Mouse (Mus musculus) cortical plate, adult 2 months (tissue): ENCODE data around the gene Commd1. TPM values are rescaled to one million over a fixed set of nuclear protein-coding genes. Genes with fewer than 3 reads are reported as not detected.

Experiments
- H3K27ac ChIP-seq: fragments of 200-500 bp; 2 replicates; pipeline ENCODE4 v1.5.1; 2012; ENCODE audit warnings: low read length, control low read depth, inconsistent platforms; ENCODE audit not compliant: insufficient read depth
- H3K4me1 ChIP-seq: fragments of 200-500 bp; 2 replicates; pipeline ENCODE4 v1.6.1; 2011; ENCODE audit warnings: low read length; ENCODE audit not compliant: control insufficient read depth, insufficient read depth
- H3K4me3 ChIP-seq: fragments of 200-500 bp; 2 replicates; pipeline ENCODE4 v1.5.1; 2011; ENCODE audit warnings: mild to moderate bottlenecking, low read length, control low read depth; ENCODE audit not compliant: insufficient read depth
- CTCF ChIP-seq: fragments of 200-500 bp; IDR thresholded peaks from 2 replicates; pipeline ENCODE4 v1.5.1; 2011; ENCODE audit warnings: mild to moderate bottlenecking, control low read depth, low read length; ENCODE audit not compliant: insufficient read depth; ENCODE audit errors: extremely low read depth
- POLR2A ChIP-seq: fragments of 200-500 bp; IDR thresholded peaks from 2 replicates; pipeline ENCODE4 v1.6.1; 2011; ENCODE audit warnings: mild to moderate bottlenecking, low read length, control low read depth; ENCODE audit not compliant: insufficient read depth; ENCODE audit errors: extremely low read depth
- polyA plus RNA-seq: library from polyadenylated mRNA; depleted of rRNA; stranded (reverse); fragments of >200 nt; gene quantifications from 2 replicates; pipeline ENCODE4 v1.2.3, GENCODE M21; 2012

The Commd1 gene
- polyA plus RNA-seq, 1 experiment, result 39.4 TPM

DNA sequence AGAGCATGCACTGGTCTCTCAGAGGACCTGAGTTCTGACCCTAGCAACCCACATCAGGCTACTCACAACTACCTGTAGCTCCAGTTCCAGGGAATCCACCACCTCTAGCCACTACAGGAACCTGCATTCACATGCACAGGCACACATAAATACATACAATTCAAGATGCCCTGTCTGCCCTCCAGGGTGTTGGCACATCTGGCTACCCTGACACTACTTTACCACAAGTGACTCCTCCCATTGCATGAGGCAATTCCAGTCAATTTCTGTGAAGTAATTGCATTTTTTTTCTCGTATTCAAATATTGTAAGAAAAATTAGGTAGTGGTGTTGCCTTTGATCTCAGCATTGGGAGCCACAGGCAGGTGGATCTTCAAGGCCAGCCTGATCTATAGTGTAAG lies 3.0 kb downstream of the Commd1 start:
- TF ChIP-seq CTCF (no peak), POLR2A (no peak)
- H3K4me3 ChIP-seq, result no peak overlapping the region

DNA sequence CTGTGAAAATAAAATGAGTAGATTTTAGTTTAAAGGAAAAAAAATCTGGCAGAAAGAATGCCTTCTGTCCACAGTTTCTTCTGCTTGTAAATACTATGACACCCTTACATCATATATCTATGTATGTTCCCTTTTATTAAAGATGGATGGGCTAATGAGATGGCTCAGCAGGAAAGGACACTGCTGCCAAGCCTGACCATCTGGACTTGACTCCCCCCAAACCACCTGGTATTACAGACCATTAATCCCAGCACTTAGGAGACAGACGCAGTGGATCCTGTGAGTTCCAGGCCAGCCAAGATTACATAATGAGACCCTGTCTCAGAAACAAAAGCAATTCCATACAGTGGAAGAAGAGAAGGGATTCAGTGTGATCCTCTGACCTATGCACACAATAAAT lies 3.5 kb downstream of the Commd1 start:
- no peak overlapping the region; the same call in 1 of the 2 replicates for H3K4me3 ChIP-seq
- no peak overlapping the region for H3K27ac ChIP-seq
- TF ChIP-seq POLR2A, result no peak
- TF ChIP-seq CTCF, result no peak
- H3K4me1 ChIP-seq, result peaks cover 8% of the 10 kb centered on the region

More for the DNA sequence above, 3.0 kb downstream of the Commd1 start:
- peaks cover 8% of the 10 kb centered on the region for H3K4me1 ChIP-seq
- no peak overlapping the region for H3K27ac ChIP-seq

DNA sequence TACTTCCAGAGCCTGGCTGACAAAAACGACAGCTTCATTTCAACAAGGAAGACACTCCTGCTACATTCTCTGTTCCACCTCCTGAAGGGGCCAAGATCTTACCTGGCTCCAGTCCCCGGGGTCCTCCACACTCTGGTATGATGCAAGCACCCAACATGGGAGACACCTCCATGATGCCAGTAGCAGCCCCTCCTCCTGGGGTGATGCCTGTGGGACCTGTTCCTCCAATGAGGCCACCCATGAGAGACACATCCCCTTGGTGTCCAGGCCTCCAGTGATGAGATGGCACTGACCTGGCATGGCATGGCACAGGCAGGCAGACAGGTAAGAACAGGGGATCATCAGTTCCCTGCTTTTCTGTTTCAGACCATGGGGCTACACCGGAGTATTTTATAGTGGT lies 4.0 kb downstream of the Commd1 start:
- H3K4me1 ChIP-seq, result peaks cover 8% of the 10 kb centered on the region
- no peak overlapping the region for H3K27ac ChIP-seq
- TF ChIP-seq CTCF, result no peak
- no peak for TF ChIP-seq POLR2A
- peak overlapping the region; percentile 8; the same call in 1 of the 2 replicates for H3K4me3 ChIP-seq

DNA sequence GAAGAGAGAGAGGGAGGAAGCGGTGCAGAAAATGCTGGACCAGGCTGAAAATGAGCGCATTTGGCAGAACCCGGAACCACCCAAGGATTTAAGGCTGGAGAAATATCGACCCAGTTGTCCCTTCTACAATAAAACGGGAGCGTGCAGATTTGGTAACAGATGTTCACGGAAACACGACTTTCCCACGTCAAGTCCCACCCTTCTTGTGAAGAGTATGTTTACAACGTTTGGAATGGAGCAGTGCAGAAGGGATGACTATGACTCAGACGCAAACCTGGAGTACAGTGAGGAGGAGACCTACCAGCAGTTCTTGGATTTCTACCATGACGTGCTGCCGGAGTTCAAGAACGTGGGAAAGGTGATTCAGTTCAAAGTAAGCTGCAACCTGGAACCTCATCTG lies 8.6 kb downstream of the Commd1 start:
- Histone ChIP-seq H3K27ac (no peak overlapping the region), H3K4me3 (peak overlapping the region; percentile 99), H3K4me1 (peaks cover 2% of the 10 kb centered on the region)
- TF ChIP-seq CTCF (no peak), POLR2A (0 out of 2 replicates have a peak, but pooled peaks have one; percentile 6)

DNA sequence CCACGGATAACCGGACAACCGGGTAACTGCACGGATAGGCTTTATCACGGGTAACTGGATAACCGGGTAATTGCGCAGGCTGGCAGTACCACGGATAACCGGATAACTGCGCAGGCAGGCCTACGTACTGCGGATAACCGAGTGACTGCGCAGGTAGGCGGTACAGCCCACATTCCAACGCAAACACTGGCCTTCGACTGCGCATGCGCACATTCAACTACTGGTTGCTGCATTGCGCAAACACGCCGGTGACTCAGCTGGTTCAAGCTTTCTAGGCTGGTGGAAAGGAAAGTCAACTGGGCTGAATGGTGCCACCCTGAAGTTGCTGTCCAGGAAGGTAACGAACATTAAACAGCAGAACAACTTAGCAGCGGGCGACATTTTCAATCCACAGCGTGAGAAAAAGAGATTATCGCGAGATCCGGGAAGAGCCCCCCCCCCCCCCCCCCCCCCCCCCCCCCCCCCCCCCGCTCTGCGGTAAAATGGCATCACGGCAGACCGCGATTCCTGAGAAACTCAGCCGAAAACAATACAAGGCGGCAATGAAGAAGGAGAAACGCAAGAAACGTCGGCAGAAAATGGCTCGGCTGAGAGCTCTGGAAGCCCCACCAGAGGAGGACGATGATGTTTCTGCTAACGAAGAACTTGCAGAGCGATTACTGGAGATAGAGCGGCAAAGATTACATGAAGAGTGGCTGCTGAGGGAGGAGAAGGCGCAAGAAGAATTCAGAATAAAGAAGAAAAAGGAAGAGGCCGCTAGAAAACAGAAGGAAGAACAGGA lies 9.2 kb downstream of the Commd1 start:
- H3K4me3 ChIP-seq, result peak overlapping the region; percentile 99
- TF ChIP-seq POLR2A (peak; percentile 71; the same call in 1 of the 2 replicates), CTCF (no peak)
- no peaks in the 10 kb centered on the region; the same call in 1 of the 2 replicates for H3K4me1 ChIP-seq
- peak overlapping the region; percentile 97 for H3K27ac ChIP-seq

DNA sequence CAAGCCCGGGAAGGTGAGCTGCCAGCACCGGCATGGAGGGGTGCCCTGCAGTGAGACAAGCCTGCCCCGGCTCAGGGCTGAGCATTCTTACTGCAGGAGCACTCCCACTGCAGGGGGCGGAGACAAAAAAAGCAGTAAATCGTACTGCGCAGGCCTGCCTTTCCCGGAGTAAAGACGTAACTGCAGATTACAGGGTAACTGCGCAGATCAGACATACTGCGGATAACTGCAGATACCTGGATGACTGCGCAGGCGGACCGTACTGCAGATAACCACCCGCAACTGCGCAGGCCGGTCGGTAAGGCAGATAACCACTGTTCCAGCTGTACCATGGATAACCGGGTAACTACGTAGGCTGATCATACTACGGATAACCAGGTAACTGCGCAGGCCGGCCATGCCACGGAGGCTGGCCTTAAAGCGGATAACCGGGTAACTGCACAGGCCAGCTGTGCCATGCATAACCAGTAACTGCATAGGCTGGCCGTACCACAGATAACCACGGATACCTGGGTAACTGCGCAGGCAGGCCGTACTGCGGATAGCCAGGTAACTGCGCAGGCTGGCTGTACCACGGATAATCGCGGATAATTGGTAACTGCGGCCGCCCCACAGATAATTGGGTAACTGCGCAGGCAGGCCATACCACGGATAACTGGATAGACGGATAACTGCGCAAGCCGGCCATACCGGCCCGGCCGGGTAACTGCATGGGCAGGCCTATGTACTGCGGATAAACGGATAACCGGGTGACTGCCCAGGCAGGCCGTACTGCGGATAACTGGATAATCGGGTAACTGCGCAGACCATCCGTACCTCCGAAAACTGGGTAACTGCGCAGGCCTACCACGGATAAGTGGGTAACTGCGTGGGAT lies 10.1 kb downstream of the Commd1 start, which contains the start of gene Zrsr1:
TSS of gene Zrsr1 (plus strand) at position 171 of the 875 bp plus-strand sequence.
- Histone ChIP-seq H3K27ac (peak within 1 kb of the TSS; percentile 97), H3K4me3 (peak within 1 kb of the TSS; percentile 99), H3K4me1 (no peaks in the 10 kb centered on the region; the same call in 1 of the 2 replicates)
- TF ChIP-seq CTCF (no peak), POLR2A (peak; percentile 95)

DNA sequence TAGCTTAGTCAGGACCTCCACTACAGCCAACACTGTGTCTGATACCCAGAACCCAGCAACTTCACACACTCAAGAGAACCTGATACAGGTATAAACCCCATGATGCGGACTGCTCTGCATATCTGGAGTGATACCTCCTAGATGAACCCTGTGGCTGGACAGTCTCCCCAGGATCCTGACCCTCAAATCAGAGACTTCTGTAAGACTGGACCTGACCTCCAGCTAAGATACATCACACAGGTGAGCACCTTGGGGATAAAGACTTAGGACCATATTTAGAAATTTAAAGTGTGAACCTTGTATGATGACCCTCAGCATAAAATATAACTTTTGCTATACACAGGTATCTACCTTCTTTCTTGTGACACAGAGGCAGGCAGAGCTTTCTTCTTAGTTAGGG lies 11.6 kb downstream of the Commd1 start:
- H3K27ac ChIP-seq, result no peak overlapping the region
- TF ChIP-seq CTCF, result no peak
- TF ChIP-seq POLR2A, result no peak

DNA sequence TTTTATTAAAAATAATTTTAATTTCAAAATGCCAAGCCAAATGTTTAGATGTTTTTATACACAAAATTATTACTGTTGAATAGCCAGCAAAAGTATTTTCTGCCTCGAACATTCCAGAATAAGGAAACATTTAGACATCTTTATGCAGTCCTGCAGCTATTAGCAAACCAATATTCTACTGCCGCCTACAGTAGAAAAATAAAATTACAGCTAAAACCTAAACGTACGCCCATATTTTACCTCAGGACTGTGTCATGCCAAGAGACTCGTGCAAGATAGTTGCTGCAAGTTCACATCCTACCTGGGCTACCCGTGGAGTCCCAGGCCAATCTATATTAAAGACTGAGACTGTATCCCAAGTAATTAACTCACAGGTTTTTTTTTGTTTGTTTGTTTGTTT lies 12.7 kb downstream of the Commd1 start:
- no peak overlapping the region for H3K27ac ChIP-seq
- no peak overlapping the region for H3K4me3 ChIP-seq
- TF ChIP-seq POLR2A, result no peak
- 0 out of 2 replicates have a peak, but pooled peaks have one; percentile 3 for TF ChIP-seq CTCF
- H3K4me1 ChIP-seq, result no peaks in the 10 kb centered on the region

More for the DNA sequence above, 11.6 kb downstream of the Commd1 start:
- no peaks in the 10 kb centered on the region for H3K4me1 ChIP-seq
- no peak overlapping the region for H3K4me3 ChIP-seq

DNA sequence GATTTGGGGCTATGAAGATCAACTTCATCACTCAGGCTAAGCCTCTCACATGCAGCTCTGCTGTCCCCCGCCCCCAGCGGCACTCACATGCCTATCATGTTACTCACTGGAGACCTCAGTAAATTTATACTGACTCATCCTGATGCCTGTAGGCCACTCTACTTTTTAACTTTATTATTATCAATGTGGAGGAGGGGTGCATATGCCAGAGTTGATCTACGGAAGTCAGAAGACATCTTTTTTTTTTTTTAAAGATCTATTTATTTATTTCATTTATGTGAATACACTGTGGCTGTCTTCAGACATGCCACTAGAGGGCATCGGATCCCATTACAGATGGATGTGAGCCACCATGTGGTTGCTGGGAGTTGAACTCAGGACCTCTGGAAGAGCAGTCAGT lies 16.7 kb downstream of the Commd1 start:
- Histone ChIP-seq H3K27ac (no peak overlapping the region), H3K4me3 (no peak overlapping the region), H3K4me1 (peaks cover 3% of the 10 kb centered on the region)
- TF ChIP-seq POLR2A (no peak), CTCF (no peak)
